Mouse (Mus musculus) ES-Bruce4 (cell line): ENCODE measurements at regions not wholly inside any gene's neighbourhood (a gene's known extent, or its start where the extent isn't known, plus 50 kb on each side); places are given as distances from the start of the nearest gene placed in this dataset.

Experiments
- CTCF ChIP-seq: IDR thresholded peaks from one replicate; pipeline ENCODE4 v1.8.1; 2011; ENCODE audit warnings: low read depth, low read length
- POLR2A ChIP-seq: IDR thresholded peaks from one replicate; pipeline ENCODE4 v1.8.1; 2011; ENCODE audit warnings: low read length; ENCODE audit not compliant: insufficient read depth

DNA sequence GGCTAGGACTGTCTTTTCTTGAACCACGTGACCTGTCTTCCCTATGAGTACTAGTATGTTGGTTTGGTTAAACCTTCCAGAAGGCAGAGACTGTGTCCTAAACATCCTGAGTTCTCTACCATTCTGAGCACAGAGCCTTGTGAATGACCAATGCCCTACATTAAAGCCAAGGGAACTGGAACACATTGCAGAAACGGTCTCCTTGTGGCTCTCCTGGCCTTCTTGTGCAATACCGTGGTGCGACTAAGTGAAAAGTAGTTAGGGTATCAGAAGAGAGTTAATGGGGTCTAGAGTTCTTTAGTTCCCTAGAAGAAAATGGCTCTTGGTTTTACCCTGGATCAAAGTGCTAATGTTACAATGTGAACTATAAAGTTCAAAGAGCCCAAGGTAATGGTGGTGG lies 101.8 kb upstream of the 1700016C15Rik start:
- TF ChIP-seq CTCF (no peak), POLR2A (no peak)
